Comparison of ENCODE assay signal across 8 mouse cellular contexts in the genomic region with DNA sequence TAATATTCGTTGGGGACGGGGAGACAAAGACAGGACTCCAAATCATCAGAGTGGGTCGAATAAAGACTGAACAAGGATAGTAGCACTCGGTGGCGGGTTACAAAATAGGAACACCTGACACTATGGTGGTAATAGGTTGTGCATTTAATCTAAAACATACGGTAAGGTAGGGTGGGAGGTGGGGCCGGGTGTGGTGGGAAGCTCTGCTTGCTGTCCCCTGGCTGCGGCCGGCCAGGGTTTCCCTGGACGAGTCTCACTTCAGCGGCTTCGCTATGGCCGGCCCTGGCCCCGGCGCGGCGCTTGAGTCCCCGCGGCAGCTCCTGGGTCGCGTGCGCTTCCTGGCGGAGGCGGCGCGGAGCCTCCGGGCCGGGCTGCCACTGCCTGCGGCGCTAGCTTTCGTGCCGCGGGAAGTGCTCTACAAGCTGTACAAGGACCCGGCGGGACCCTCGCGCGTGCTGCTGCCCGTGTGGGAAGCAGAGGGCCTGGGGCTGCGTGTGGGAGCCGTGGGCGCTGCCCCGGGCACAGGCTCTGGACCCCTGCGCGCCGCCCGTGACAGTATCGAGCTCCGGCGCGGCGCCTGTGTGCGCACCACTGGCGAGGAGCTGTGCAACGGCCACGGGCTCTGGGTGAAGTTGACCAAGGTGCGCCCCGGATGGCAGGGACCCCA. TPM values are rescaled to one million over a fixed set of nuclear protein-coding genes. Genes with fewer than 3 reads are reported as not detected.
A peak's percentile ranks its signal among the peaks of the same experiment; 100 is the strongest.
DNase-seq lines count a peak whose midpoint lies in the region; ATAC-seq lines count a peak whose summit lies in the region.

Gene Hectd3, plus strand, starts transcription at position 187 of the 667 bp plus-strand sequence.

- peaks cover 33% of the 10 kb centered on the region for H3K36me3 ChIP-seq in hindbrain, embryonic 13.5 days

- H3K4me3 ChIP-seq in hindbrain, embryonic 13.5 days = peak within 1 kb of the TSS; percentile 98

- H3K9ac ChIP-seq in hindbrain, embryonic 13.5 days = peak within 1 kb of the TSS; percentile 91

- under 1% methylated on average over 58 of the region's 58 CpGs for WGBS in hindbrain, embryonic 13.5 days

- no peaks in the 10 kb centered on the region for H3K9me3 ChIP-seq in hindbrain, embryonic 13.5 days

- peak; percentile 57 for ATAC-seq in hindbrain, embryonic 13.5 days (ENCODE audit: low FRiP score)

- DNase-seq in T-cell, adult 2 months (ENCODE audit: low spot score) = peak; percentile 40
- DNase-seq in cerebellum, adult 8-10 months = peak; percentile 64
- DNase-seq in frontal cortex, adult 2 months (ENCODE audit: extremely low spot score in 1 of 2, low spot score in 1 of 2) = peak in 1 of 2 experiments; percentile 73
- peak; percentile 38 to 39 for DNase-seq in layer of hippocampus, postnatal 25 days (ENCODE audit: extremely low spot score in 1 of 2, low spot score in 1 of 2)
- peak; percentile 68 to 75 for DNase-seq in lung, postnatal 4 days
- peak; percentile 53 for DNase-seq in retina, postnatal 7 days (ENCODE audit: low read depth, low spot score)
- peak; percentile 82 for DNase-seq in yolk sac, embryonic 10.5 days (ENCODE audit: low spot score)

- H3K4me2 ChIP-seq in hindbrain, embryonic 13.5 days = peak within 1 kb of the TSS; percentile 96

- peak within 1 kb of the TSS; percentile 92 for H3K27ac ChIP-seq in hindbrain, embryonic 13.5 days

- H3K27me3 ChIP-seq in hindbrain, embryonic 13.5 days = no peaks in the 10 kb centered on the region

- peaks cover 29% of the 10 kb centered on the region for H3K4me1 ChIP-seq in hindbrain, embryonic 13.5 days (replicated peaks)

RNA-seq across cellular contexts. Expression of gene Hectd3, which starts in this region (rescaled TPM):
- polyA plus RNA-seq in frontal cortex, adult 2 months (2012; rRNA removed) = 42.2 and 45.7 TPM in 2 replicates
- polyA plus RNA-seq in hindbrain, embryonic 13.5 days (2015; fragmentation: Nextera tagmentation; extraction: Ambion mirVana) = 19.5 and 21.5 TPM in 2 replicates
- 10 to 100 TPM; 41.5 to 49.4 TPM for total RNA-seq in layer of hippocampus, postnatal 25 days (2021)
